Mouse (Mus musculus) layer of hippocampus, postnatal 36 days (tissue): ENCODE results near the gene Celf6. TPM values are rescaled to one million over a fixed set of nuclear protein-coding genes. Genes with fewer than 3 reads are reported as not detected.

Experiments
- DNase-seq, 2 experiments: peaks; one replicate each; pipeline ENCODE4 v3.0.0; 2022
- total RNA-seq, 2 experiments: library from RNA; stranded (reverse); gene quantifications; 2 replicates each; pipeline ENCODE4 v1.2.3; 2021

Gene Celf6
- total RNA-seq = 10 to 100 TPM; 28.6 to 29.8 TPM

DNA sequence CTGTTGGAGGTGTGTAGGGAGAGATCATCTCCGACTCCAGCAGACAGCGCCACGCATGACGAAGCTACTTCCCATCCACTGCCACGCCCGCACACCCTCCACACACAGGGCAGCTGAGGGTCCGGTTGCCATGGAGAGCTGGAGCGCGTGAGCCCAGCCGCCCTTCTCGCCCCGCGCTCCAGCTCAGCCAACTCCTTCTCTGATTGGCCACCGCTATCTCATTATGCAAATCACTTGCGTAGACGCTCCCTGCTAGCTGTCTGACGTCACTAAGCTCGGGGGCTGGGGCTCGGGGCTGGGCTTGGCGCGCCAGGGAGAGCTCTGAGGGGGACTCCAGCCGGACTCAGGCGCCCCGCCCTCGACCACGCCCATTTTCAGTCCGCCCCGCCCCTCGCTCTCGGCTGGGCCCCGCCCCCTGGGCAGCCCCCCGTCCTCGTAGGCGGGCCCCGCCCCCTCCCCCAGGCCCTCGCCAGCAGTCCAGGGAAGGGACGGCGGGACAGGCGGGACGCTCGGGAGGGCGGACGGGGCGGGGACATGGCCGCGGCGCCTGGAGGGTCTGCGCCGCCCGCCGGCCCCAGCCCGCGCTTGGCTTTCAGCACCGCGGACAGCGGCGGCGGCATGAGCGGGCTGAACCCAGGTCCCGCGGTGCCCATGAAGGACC, at the start of gene Celf6:
Celf6 (plus strand) TSS at position 74 of the 661 bp plus-strand sequence.
- DNase-seq = peak; percentile 91 to 92

DNA sequence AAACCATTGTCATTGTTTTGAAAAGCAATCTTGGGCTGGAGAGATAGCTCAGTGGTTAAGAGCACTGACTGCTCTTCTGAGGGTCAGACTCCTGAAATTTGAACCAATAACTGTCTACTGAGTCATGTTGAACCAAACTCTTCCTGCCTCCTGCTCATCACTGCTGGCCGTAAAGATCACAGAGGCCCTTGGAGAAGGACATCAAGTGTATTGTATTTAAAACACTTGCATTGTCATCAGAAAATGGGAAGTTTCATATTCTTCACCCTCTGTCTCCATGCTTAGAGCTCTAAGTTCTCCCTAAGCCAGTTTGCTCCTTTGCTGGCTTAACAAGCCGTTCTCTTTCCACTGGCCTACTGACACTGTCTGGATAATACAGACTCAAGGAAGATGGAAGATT, 49.4 kb upstream of the Celf6 start:
- no peak for DNase-seq

DNA sequence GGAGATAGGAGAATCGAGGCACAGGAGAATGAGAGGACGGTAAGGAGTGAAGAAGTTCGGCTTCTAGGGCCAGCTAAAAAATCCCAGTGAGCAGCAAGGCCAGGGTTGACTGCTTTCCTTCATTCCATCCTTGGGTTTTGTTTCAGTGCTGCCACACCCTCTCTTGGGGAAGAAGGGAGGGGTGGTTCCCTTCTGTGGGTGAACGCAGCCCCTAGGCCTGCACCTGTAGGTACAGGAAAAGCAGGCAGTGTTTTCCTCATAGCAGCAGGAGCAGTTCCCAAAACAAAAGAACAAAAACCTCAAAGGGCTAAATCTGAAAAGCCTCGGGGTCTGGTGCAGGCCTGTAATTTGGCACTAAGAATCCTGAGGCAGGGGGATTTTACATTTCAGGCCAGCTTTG, 46.1 kb upstream of the Celf6 start:
- no peak for DNase-seq

DNA sequence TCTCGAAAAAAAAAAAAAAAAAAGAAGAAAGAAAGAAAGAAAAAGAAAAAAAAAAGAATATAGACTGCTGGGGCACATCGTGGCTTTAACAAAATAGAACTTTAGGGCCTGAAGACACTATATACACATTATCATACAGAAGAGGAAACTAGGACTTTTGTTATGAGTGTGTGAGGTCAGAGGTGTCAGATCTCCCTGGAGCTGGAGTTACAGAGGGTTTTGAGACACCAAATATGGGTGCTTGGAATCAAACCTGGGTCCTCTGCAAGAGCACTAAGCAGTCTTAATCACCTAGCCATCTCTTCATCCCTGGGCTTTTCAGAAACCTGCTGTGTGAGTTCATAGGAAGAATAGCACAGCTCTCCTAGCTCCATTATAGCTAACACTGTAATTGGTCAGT, 44.3 kb upstream of the Celf6 start:
- no peak for DNase-seq

DNA sequence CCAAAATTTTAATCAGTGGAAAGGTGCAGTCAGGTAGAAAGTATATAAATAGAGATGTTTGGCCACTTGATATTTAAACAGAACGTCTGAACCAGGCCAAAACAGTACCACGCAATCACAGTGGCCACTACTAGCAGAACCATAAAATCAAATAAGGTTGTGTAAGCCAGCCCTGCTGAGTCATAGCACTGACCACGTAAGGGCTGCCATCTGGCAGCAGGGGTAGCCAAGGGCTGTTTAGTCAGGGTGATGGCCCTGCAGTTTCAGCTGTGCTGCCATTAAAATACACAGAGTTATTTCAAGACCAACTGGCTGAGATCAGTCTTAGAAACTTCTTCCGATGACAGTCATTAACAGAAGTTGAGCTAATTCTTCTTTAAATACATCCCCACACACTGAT, 43.8 kb upstream of the Celf6 start:
- DNase-seq = no peak

DNA sequence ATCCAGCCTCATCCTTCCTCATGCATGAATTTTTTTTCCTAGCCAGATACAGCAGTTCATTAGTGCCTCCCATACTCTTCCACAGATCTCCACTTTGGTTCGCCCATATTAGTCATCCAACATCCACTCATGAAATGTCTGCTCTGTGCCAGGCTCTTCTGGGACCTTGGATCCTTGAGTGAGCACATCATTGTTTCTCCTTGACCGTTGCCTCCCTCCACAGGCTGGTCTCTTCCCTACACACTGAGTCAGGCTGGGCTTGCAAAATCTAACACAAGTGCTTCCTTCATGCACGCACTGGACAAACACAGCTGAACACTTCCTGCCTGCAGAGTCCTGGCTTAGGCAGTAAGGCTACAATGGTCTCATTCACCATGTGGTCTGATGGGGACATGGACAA, 40.1 kb upstream of the Celf6 start:
- no peak for DNase-seq

DNA sequence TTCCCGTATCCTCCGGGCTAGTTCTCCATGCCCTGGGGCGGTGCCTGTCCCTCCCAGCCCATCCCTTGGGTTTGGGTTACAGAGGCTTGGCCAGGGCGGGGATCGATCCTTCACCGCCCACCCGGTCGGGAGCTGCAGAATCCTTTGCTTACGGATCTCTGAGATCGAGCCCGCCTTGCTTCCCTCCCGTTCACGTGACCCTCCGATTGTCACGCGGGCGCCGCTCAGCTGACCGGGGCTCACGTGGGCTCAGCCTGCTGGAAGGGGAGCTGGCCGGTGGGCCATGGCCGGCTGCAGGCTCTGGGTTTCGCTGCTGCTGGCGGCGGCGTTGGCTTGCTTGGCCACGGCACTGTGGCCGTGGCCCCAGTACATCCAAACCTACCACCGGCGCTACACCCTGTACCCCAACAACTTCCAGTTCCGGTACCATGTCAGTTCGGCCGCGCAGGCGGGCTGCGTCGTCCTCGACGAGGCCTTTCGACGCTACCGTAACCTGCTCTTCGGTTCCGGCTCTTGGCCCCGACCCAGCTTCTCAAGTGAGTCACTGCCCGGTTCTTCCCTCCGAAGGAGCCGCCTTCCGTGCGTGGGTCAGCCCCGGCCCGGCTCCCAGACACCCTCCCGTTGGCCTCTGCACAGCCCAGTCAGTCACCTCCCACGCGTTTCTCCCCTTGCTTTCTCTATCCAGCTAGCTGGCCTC, 38.1 kb upstream of the Celf6 start, which contains the start of the genes Hexa and Tmem202:
Hexa (plus strand) TSS at position 100 of the 697 bp plus-strand sequence.
Tmem202 (minus strand) TSS at position 407 of the 697 bp plus-strand sequence.
- peak; percentile 77 to 80 for DNase-seq

DNA sequence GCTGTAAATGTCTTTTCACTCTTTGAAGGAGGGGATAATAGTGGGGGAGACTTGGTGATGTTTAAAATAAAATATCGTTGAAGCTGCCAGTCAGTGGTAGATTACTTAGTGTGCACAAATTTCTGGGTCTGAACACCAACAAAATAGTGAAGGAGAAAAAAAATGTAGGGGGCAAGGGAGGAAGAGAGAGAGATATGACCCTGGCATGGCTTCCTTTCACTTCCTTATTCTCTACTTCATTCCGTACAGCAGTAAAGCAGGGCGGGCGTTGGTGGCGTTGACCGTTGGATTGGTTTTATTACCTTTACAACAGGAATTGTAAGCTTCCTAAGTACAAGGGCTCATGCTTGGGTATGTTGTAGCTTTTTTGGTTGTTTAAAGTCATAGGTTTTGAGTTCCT, 36.1 kb upstream of the Celf6 start:
- no peak for DNase-seq

DNA sequence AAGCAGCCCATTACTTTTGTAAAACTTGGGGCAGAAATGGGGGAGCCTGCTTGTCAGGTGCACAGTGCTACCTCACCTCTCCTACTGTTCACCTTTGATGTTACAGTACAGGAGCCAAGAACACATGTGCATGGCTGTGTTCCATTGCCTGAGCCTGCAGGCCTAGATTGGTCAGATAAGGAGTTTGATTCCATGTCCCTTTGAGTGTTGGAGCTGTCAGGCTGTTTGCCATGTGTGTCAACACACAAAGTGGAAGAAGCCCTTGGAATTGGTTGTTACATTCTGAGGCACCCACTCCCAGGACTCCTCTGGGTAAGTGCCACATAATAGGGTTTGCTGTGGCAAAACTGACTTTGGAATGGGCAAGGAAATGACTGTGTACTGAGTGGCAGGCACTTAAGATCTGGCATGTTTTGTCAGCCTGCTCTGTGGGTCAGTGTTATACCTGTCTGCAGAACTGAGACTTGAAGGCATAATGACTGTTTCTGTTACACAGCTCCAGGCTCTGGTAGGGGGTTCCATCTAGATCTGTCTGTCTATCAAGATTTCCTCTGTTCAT, 34.9 kb upstream of the Celf6 start:
- no peak for DNase-seq

DNA sequence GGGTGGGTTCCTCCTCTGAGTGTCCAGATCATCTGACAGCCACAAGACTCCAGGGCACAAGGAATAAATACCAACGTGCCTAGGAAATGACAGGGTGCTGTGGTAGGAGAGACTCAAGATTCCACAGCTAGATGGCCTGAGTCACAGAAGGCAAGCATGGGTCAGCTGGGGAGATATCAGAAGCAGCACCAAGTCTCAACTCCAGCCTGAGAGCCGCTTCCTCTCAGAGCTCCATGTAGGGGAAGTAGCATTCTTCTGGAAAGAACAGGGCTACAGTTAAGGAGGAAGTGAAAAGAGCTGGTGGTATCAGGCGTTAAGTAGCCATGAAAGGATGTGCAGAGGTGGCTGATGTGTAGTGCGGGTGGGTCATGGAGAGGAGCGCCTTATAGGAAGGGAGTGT, 33.0 kb upstream of the Celf6 start:
- DNase-seq = no peak

DNA sequence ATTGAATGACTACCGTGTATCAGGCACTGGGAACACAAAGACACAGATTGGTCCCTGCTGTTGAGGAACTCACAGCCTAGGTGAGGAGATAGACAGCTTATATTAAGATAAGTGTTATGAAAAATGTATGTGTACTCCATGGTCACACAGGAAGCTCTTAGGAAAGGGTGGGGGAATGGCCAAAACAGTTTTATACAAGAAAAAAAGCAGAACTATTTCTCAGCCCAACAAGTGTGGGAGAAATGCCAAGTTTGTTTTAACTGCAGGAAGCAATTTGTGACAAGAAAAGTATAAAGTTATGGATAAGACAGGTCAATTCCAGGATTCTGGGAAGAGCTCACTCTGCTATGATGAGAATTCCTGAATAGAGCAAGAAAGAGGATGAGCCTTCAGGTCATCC, 29.8 kb upstream of the Celf6 start:
- no peak for DNase-seq

DNA sequence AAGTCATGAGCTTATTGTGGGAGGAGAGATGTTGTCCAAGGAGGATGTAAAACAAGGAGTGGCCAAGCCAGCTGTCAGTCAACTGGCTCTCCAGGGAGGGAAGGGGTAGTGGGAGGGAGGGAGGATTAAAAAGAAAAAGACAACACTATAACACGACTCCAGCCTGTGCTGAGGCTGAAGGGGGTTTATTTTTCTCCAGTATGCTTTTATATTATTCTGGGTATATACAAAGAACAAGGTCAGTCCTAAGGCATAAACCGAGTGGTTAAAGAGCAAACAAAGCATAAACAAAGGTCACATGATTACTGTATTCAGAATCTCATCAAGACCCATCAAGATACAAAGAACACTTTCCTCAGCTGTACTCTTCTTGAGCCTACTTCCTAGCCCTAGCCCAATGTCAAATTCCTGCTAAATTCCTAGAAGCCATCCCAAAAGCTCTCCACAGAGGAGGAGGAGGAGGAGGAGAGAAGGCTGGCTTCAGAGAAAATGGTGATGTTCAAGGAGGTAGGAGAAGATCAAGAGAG, 28.7 kb upstream of the Celf6 start:
- no peak for DNase-seq

DNA sequence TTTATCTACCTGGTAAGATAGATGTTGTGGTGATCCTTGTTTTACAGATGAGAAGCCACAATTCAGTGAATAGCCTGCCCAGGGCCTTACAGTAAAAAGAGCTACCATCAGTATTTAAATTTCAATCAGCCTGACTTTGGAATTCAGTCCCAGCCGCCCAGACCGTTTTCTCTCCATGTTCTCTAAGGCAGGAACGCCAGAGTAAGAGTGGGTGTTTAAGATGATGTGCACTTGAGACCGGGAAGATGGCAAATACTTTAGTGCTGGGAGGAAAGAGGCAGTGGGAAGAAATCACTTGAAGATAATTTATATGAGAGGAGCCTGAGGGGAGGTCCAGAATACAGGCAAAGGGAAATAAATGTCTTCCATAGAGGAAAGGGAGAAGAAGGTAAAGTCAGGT, 27.6 kb upstream of the Celf6 start:
- no peak for DNase-seq

DNA sequence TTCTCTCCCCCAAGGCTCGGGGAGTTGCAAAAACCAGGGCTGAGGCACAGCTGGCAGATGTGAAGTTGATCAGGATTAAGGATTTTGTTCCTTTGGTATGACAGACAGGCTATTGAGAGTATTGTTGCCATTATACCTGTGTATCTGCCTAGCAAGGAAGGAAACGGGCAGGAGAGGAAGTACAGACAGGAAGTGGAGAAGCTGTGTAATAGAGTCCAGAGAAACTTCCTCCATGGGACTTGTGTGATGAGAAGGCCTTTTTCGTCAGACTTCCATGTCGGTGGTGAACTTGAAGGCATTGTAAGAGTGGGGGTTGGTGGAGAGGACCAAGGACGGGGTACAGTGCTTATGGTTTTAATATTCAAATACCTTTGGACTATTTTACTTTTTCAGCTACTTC, 26.7 kb upstream of the Celf6 start:
- no peak for DNase-seq

DNA sequence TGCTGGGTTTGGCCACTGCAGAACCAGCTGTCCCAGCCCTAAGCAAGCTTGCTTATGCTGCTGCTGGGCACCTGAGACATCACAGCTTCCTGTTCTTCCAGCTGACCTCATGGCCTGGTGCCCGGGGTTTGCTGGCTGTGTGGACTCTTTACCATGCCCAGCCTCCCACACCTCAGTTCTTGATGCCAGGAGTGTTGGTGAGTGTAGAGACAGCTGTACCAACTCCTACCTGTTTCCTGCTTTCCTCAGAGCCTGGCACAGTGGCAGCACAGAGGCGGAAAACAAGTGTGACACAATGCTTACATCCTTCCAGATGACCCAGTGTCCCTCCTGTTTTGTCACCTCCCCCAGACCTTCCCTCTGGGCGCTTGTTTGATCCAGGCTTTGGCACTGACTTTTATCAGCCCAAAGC, 26.1 kb upstream of the Celf6 start:
- no peak for DNase-seq

DNA sequence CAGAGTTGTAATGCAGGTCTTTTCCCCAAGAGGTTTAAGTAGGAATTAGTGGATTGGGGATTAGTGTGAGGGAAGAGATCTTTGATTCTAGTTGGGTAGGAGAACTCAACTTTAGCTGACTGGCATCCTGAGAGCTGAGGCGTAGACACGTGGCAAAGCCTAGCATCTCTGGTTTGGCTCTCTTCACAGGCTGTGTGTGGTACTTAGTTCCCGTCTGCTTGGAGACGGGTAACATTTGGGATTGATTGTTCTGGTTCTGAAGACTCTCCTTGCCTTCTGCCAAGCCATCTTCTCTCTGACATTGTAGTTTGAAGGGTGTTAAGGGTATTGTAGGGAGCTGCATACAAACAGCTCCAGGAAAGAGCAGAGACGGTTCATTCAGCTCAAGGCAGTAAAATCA, 25.1 kb upstream of the Celf6 start:
- peak in 1 of 2 experiments; percentile 37 for DNase-seq

DNA sequence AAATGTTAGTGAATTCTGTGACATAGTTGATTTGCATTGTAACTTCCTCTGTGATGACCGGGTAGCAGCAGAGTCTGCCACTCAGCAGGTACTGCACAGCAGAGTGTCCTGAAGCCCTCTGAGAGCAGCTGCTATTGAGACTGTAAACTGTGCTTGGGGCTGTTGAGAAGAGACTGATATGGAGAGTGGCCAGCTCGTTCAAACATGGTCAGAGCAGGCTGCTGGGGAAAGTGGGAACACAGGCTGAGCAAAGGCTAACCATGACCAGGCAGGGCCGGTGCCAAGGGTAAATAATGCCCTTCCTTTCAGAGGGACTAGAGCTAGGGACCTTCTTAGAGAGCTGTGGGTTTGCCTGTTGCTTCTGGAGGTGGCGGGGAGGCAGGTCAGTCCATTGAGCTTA, 24.0 kb upstream of the Celf6 start:
- no peak for DNase-seq

DNA sequence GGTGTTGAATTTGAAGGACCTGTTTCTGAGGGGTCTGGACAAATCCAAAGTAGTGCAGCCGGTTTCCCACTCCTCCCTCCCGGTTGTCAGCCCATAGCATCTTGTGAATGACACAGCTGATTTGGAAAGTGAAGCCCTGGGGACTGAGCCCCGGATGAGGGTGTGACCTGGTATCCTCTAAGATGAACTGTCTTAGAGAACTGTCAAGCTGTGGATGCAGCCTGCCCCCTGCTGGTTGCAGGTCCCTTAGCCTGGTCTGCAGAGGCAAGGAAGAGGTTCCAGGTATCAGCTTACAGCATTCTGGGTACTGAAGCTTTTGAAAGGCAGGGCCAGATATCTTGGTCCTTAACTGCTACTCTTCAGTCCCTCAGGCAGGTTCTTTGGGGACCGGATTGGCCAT, 12.1 kb upstream of the Celf6 start:
- peak in 1 of 2 experiments; percentile 61 for DNase-seq

DNA sequence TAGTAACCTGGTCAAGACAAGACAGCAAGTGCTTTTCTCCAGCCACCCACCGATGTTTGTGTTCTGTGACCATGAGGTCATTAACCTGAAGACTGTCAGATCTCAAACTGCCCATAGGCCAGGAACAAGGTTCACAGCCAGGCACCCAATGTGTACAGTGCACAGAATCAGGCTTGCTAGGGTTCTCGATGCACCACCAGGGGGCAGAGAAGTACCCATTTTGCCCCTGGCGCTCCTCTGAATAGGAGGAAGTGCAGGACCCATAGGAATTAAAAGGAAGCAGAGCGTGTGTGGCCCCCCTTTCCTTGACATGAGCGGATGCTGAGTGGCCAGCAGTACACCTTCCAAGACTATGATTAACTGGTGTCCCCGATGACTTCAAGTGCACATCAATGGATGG, 10.6 kb upstream of the Celf6 start:
- DNase-seq = peak; percentile 55 to 58

DNA sequence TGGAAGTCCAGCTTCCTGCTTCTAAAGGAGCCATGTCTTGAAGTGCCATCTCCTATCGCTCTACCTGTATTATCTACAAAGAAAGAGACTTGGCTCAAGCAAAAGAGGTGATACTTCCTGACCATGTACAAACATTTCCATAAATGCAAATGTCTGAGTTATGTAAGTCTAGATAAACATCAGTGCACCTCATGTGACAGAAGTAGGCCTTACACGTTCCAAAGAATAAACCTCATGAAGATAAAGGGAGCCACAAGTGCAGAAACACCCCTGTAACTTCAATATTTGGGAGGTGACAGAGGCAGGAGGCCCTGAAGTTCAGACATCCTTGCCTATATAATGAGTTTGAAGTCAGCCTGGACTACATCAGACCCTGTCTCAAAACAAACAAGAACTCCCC, 5.9 kb upstream of the Celf6 start:
- no peak for DNase-seq

DNA sequence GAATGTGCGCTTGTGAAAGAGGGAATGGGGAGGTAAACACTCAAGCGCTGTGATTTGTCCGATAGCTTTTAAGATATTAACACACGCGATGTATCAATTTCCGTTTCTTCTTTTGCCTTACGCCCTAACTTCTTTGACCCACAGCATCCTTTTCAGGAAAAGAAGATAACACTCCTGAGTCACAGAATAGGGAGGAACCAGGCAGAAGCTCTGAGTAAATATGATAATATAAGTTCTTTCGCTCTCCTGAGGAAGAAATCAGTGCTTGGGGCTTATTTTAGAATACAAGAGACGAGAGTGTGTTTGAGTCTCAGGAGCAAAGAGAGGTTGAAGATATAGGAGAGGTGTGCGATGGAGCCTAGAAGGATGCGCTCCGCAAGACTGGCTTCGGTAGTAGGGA, 316 bp upstream of the Celf6 start:
- DNase-seq = no peak

DNA sequence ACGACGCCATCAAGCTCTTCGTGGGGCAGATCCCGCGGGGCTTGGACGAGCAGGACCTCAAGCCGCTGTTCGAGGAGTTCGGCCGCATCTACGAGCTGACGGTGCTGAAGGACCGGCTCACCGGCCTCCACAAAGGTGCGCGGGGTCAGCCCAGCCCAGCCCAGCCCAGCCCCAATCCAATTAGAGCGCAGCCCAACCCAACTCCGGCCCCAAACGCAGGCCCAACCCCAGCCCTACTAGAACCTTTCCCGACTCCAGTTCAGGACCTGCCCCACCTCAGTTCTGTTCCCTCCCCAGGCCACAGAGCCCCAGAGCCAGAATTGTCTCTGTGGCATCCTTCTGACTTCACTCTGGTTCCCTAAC, 769 bp downstream of the Celf6 start:
- no peak for DNase-seq

DNA sequence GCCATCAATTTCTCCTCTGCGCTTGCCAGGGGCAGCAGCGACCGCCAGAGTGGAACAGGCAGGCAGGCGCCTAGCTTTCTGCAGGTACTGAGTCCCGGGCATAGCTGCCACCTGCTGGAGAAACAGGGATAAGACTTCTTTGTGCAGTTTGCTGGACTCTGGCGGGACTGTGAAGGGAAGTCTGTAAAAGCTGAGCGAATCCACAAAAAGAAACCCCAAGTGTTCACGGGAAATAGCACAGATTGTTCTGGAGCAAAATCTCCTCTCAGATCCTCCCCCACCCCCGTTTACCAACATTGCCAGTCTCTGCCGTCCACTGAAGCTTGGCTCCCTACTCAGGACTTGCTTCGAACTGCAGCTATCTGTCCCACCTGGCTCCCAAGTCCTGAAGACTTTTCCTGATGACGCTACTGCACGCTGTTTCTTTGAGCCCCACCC, 7.2 kb downstream of the Celf6 start:
- peak; percentile 75 to 77 for DNase-seq

DNA sequence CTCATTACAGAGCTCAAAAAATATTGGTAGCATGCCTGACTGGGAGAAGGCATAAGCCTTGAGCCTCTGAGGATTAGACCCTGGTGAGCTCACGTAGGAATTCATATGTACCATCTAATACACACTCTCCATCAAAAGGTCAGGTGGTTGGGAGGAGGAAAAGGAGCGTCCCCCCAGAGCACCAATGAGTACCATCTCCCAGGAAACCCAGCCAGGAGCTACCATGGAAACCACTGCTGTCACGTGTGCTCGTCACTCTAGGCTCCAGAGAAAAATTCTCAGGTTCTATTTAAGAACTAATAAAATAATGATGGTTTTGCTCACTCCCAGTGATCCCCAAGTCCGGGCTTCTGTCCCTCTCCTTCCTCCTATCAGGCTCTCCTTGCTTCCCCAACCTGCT, 10.5 kb downstream of the Celf6 start:
- DNase-seq = peak; percentile 47 to 54
